Mouse (Mus musculus) skeletal muscle tissue, adult 2 months (tissue): ENCODE measurements at regions not wholly inside any gene's neighbourhood (a gene's known extent, or its start where the extent isn't known, plus 50 kb on each side); places are given as distances from the start of the nearest gene placed in this dataset.

ENCODE experiments used
- DNase-seq: peaks from one replicate; pipeline ENCODE4 v3.0.0-alpha.2; 2012; ENCODE audit warnings: low read depth, low spot score

GRCm38 (mm10) chr12:70753458-70753857 lies 71.9 kb upstream of the Frmd6 start:
- no peak for DNase-seq

DNA sequence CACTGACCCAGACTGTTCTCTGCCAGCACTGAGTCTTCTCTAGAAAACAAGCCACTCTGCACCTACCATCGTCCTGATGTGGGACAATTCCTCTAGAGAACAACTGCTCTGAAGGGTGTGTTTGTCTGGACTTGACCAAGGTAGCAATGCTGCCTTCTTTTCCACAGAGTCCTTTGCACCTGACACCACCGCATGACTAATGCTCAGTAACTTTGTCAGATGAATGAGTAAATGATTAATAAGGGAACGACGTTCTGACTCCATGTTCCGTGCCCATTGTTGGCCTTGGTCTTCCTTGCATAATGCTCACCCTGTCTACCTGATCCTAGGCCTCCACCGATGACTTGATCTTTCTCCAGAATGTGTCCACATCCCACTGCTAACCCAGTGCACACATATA lies 67.2 kb upstream of the Frmd6 start:
- no peak for DNase-seq

DNA sequence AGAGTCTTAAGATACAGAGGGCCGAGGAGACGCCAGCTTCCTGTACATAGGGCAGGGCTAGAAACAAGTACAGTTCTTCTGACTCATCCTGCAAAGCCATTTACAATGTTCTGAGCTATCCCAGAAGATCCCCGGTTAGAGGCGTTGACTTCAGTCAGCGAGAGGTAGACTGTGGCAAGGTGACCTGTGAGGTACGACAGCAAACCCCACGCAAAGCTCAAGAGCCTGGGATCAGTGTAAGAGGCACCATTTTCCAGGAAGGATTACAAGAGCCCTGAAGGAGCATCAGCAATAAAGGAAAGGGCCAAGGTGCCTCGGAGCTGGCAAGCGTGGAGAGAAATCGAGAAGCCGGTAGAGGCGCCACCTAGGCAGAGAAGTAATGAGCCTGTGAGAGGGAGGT lies 61.8 kb upstream of the Frmd6 start:
- DNase-seq, result no peak

DNA sequence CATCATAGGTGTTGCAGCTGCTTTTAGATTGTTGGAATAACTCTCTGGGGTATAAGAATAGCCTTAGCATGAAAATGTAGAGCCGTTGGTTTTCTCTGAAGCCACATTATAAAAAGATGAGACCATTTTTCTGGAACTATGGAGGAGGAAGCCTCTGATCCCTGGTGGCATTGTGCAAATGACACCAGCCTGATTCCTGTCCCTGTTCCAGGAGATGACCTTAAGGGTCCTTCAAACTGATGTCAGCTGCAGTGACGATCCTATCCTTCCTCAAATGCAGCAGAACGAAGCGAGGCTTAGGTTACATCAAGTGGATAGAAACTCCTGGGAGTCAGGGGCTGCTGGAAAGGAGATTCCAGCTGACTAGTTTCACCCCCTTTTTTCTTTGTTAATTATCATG lies 59.0 kb upstream of the Frmd6 start:
- DNase-seq, result no peak

- DNase-seq, result no peak
Measured at GRCm38 (mm10) chr12:70767959-70768358, 57.4 kb upstream of the Frmd6 start.

- DNase-seq, result no peak
Measured at GRCm38 (mm10) chr12:70768745-70769144, 56.6 kb upstream of the Frmd6 start.

GRCm38 (mm10) chr12:70769538-70770176 lies 55.7 kb upstream of the Frmd6 start:
- DNase-seq, result no peak

- DNase-seq, result no peak
Measured at GRCm38 (mm10) chr12:70774006-70774405, 51.3 kb upstream of the Frmd6 start.

DNA sequence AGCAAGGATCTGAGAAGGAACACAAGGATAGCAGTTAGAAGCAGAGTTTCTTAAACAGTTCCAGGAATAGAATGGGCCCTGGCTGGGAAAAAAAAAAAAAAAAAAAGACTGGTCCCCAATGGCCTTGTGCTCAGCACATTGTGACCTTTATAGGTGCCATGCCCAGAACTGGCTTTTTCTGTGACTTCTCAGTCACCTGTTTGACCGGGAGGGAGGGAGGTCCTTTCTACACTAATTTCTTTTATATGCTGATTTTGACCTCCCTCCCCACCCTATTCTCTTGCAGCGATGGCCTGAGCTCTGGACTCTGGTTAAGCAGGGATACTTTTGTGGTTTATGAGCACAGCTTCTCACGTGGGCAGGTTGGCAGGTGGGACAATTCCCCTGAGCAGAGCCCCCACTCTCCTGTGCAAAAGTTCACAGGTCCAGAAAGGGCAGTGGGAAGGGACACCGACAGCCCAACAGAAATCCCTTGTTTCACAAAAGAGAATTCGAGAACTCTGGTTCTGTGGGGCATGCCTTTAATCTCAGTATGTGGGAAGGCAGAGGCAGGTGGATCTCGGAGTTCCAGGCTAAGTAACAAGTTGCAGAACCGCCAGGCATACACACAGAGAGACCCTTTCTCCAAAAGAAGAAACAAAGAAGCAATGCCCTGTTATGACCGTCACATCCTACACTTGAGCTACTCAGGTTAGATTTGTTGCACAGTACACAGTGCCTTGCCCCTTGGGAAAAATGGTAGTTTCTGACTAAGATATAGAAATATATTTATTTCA lies 50.3 kb upstream of the Frmd6 start:
- no peak for DNase-seq
